Mouse (Mus musculus): ENCODE results near the gene Atp8a2.

Gene Atp8a2

DNA sequence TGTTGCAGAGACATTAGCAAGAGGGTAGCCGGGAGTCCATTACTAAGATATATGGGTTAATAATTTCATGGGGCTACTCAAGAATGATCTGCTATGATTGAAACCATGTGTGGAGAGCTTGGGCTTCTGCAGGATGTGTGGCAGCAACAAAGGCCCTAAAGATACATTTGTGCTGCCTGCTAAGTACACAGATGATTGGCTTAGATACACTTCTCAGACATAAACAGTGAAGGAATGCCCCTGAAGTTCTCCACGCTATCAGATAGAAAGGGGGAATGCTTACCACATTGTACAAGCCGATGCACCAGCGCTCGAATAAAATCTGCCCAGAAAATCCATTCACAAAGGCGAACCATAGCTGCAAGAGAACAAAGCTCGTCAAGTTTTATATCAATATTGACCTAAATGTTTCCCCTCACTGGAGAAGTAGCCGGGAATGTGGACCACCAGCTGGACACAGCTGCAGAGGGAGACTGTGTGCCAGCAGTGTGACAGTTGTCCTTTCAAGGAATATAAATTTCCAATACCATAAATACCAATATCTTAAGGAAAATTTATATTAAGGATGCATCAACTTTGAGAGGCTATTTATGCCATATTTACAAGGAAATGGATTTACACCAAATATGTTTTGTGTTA, 394.9 kb downstream of the Atp8a2 start:
- in situ Hi-C loops (cut with MseI, MboI) = no loop called here

- in situ Hi-C loops (cut with MseI, MboI) = no loop called here
Observed at GRCm38 (mm10) chr14:59799511-59799910, 397.5 kb downstream of the Atp8a2 start.

DNA sequence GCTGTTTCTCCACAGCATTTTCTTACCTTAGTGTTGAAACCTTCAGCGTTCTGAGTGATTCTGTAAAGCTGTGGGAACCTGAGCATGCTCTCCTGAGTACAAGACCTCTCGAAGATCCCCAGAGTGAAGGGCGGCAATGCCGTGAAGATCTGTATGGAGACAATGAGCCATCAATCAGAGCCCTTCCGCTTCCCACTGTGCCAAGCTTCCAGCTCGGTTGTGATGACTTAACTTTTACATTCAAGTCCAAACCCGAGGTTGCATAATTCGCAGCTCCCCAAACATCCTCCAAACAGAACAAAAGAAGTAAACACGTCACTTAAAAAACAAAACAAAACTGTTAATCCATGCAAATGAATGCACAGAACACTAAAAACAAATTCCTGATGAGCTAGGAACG, 403.1 kb downstream of the Atp8a2 start:
- in situ Hi-C loops (cut with MseI, MboI) = no loop called here

DNA sequence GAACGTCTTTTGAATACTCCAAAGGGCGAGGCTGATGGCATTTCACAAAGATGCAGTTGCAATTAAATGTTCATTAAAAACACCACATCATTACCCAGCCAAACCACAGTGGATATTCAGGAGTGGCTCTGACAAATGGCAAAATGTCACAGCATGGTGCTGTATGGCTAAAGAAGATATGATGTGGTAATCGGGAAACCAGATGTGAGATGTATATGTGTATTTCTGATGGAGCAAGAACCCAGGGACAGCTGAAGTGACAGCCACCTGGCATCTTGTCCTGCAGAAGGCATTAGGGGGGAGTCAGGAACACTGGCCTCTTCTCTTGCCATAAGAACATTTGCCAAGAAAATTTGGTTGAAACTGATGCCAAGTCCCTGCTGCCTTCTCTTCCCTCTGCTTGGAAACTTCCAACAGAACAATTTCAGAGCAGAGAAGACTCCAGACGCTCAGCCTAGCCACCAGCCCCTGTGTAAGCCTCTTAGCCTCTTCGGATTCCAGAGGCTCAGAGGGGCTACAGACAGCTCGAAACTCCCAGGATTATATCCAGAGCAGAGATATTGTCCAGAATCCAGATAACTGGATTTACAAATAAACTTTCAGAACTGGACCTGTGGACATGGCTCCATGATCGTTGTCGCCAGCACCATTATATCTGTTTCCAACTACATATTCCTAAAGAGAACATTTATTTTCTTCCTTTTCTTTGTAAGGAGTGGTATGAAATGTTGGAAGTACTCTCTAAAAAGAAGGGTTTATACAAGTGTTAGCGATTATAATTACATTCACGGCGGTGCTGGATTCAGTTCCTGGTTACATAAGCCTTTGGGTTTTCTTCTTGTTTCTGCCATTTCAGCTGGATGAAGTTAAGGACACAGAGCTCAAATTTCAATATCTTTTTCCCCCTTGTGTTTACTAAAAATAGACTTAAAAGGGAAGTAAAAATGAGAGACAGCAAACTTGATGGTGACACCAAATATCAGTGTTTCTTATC, 413.3 kb downstream of the Atp8a2 start:
- in situ Hi-C loops (cut with MseI, MboI) = no loop called here

DNA sequence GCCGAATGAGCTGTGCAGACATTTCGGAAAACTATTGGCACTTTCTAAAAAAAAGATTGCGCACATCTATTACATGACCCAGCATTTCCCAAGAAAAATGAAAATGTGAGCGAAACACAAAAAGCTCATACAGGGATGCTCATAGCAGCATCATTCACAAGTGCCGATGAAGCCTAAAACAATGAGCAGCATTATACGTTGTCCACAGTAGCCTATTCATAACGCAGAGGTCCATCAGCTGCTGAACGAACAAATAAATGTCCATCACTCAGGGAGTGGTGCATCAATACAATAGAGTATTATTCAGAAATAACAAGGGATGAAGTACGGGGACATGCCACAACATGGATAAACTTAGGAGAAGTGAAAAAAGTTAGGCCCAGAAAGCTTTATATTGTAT, 416.6 kb downstream of the Atp8a2 start:
- in situ Hi-C loops (cut with MseI, MboI) = no loop called here

GRCm38 (mm10) chr14:59762227-59762626, 434.8 kb downstream of the Atp8a2 start:
- in situ Hi-C loops (cut with MseI, MboI) = no loop called here

- in situ Hi-C loops (cut with MseI, MboI) = no loop called here
Observed at GRCm38 (mm10) chr14:59759900-59760493, 437.0 kb downstream of the Atp8a2 start.

DNA sequence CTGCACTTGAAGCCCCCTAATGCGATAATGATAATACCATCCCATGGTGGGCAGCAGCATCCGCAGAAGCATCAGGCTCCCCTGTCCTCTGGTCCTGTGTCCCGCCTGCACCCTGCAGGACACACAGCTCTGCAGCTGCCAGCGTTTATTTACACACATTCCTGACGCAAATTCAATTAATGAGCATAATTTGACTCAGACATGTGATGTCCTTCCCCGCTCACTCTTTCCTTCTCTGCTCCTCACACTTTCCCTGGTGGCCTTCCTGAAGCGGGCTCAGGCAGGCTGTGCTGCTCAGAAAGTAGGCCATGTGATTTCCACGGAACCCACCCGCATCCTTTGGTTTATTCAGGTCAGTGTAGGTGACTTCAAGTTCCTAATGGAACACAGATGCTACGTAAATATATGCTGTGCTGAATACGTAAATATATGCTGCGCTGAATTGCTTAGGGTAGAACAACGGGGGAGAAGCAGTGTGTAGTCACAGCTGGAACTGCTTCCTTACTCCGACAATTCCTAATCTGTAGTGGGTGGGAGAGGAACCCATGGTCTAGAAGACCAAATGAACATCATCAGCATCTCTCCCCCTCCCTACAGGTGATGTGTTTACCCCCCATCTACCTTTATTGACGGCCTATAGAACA, 437.7 kb downstream of the Atp8a2 start:
- in situ Hi-C loops (cut with MseI, MboI) = no loop called here

GRCm38 (mm10) chr14:59752401-59752800, 444.6 kb downstream of the Atp8a2 start:
- in situ Hi-C loops (cut with MseI, MboI) = no loop called here

- in situ Hi-C loops (cut with MseI, MboI) = no loop called here
Observed at GRCm38 (mm10) chr14:59750005-59750404, 447.0 kb downstream of the Atp8a2 start.

GRCm38 (mm10) chr14:59745676-59746075, 451.3 kb downstream of the Atp8a2 start:
- in situ Hi-C loops (cut with MseI, MboI) = no loop called here

DNA sequence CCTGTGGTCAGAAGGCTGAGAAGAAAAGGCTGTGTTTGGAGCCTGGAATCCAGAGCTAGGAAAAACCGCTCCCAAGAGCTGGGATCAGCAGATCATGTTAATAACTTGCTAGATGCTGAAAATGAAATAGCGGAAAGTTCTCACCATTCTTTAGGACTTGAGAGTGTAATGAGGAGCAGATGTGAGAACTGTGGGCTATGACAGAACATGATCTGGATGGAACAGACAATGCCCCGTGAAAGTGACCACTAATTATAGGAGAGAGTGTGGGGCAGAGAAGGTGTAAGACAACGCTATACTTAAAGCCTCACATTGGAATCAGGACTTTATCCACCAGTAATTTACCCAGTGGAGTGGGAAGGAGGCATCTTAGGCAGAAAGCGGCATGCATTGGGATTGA, 455.2 kb downstream of the Atp8a2 start:
- in situ Hi-C loops (cut with MseI, MboI) = no loop called here

DNA sequence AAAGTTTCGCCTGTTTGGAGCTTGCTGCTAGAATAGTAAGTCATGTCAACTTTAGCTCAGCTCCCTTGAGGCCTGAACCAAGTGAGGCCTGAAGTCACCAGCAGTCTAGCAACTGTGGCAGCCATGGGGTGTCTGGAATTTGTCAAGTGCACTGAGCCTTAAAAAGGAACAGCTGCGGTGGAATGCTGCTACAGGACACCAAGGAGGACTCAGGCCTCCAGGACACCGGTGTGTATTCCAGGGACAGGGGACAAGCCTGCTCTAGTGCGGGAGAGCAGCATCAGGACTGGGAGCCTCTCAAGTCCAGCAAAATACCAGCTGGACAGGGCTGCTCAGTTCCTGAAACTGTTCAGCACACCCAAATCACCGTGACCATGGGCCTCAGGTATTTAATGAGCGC, 457.5 kb downstream of the Atp8a2 start:
- in situ Hi-C loops (cut with MseI, MboI) = no loop called here

DNA sequence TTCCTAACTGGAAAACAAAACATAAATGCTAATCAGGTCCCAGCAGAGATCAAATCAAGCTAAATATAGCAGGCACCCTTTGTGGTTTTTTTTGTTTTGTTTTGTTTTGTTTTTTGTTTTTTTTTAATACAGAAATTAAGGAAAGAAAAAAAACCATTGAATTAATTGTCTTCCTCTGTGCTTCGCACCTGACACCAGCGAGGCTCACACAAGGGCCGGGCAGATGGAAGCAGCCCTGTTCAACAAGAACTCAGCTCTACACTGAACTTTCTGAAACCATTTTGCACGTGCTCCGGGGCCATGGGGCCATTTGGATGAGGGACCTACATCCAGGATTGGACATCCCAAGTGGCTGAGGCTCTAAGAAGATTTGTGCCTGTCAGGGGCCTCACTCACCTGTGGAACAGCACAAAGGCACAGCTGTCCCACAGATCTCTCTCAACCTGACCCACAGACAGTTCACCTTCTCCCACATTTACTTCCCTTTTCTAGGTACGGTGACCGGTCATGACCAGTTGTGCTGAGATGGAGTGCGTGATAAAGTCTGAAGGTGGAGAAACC, 459.2 kb downstream of the Atp8a2 start:
- in situ Hi-C loops (cut with MseI, MboI) = no loop called here

DNA sequence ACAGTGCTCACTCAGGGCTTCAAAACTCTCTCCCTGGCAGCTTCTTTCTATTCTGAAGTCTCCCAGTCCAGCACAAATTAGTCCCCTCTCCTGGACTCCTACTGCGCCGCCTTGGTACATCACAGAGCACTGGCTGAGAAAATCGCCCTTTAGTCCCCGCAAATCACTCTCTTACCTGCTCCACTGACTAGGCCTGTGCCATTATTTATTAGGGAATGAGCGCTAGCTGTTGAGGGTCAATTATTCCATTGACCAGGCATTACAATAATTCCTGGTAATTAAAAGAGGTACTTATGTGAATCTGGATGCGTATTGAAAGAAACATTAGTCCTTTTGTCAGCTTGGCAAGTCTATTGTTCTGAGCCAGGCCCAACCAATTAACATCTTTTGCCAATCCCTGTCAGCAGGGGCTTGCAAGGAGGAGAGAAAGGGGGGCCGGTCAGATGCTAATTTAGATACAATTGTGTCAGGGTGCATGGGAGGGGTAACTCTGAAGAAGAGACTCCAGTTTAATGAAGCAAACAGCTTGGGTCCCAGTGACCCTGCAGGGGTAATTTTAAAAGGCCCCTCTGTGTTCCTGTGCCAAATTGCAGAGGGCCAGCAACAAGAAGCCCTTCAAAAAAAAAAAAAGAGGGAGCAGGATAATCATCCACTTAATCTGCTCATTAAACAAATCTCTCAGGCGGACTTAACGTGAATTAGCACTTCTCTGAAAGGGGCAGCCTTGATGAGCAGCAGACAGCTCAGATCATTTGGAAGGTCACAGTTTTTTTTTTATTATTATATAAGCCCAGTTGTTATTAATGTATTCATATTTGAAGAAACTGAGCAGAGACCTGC, 459.9 kb downstream of the Atp8a2 start:
- in situ Hi-C loops (cut with MseI, MboI) = no loop called here

- in situ Hi-C loops (cut with MseI, MboI) = no loop called here
Observed at GRCm38 (mm10) chr14:59730043-59730390, 467.0 kb downstream of the Atp8a2 start.

- in situ Hi-C loops (cut with MseI, MboI) = no loop called here
Observed at GRCm38 (mm10) chr14:59729298-59730042, 467.5 kb downstream of the Atp8a2 start.

- in situ Hi-C loops (cut with MseI, MboI) = no loop called here
Observed at GRCm38 (mm10) chr14:59727016-59727415, 470.0 kb downstream of the Atp8a2 start.

DNA sequence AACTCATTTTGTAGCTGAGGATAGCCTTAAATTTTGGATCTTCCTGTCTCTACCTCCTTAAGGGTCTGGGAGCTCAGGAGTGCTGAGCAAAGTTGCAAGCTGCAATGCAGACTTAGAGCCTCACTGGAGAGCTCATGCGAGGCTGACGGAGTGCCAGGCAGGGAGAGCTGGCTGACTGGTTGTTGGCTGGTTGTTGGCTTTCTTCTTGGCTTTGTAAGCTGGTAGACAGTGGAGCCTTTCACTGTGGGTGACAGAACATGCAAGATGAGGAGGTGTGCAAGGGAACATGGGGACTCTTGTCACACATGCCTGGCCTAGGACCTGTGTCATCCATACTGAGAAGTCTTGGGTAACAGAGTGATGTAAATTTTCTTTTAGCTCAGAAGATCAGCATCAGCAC, 473.8 kb downstream of the Atp8a2 start:
- in situ Hi-C loops (cut with MseI, MboI) = no loop called here

DNA sequence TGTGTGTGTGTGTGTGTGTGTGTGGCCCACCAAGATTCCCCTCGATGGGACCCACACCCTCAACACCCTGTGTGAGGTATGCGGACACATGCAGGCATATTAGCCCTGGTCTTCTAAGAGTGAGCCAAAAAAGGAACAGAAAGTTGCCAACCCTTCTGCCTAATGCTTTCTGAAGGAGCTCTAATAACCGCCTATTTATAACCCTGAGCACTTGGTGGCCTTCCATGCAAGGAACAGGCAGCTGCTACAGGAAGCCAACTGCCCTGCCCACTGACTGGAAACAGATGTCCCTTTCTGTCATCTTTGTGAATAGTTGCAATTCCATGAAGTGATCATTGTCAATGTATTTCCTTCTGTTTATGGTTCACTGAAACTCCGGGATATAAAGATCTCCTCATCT, 475.0 kb downstream of the Atp8a2 start:
- in situ Hi-C loops (cut with MseI, MboI) = no loop called here

All from mouse trophoblast stem cell (cell line).